Mouse (Mus musculus) limb, embryonic 11.5 days (tissue): ENCODE results near the gene Ndufb4. TPM values are rescaled to one million over a fixed set of nuclear protein-coding genes. Genes with fewer than 3 reads are reported as not detected.

ENCODE experiments used
- ATAC-seq: fragments of 200-750 bp; cut with Nextera tagmentation; 2 replicates; pipeline ENCODE4 v1.8.0; 2017; ENCODE audit warnings: low read depth; ENCODE audit not compliant: insufficient number of reproducible peaks, low FRiP score, low TSS enrichment
- DNase-seq: peaks from one replicate; pipeline ENCODE4 v3.0.0-alpha.2; 2015; ENCODE audit warnings: low spot score
- H3K27ac ChIP-seq: fragments of 300-500 bp; sonication (generic); replicated peaks from 2 replicates; pipeline ENCODE4 v1.5.1; 2014; ENCODE audit warnings: low read depth, mild to moderate bottlenecking, low read length
- H3K27me3 ChIP-seq: fragments of 300-500 bp; sonication (generic); 2 replicates; pipeline ENCODE4 v1.6.1; 2014; ENCODE audit warnings: mild to moderate bottlenecking, low read length, mixed read lengths; ENCODE audit not compliant: control insufficient read depth, insufficient read depth
- H3K36me3 ChIP-seq: fragments of 300-500 bp; sonication (generic); 2 replicates; pipeline ENCODE4 v1.6.1; 2014; ENCODE audit warnings: mild to moderate bottlenecking, low read length, moderate library complexity, mixed read lengths; ENCODE audit not compliant: control insufficient read depth, insufficient read depth
- H3K4me1 ChIP-seq: fragments of 300-500 bp; sonication (generic); 2 replicates; pipeline ENCODE4 v1.6.1; 2014; ENCODE audit warnings: low read length, mixed read lengths; ENCODE audit not compliant: control insufficient read depth, insufficient read depth
- H3K4me2 ChIP-seq: fragments of 300-500 bp; sonication (generic); 2 replicates; pipeline ENCODE4 v1.6.1; 2014; ENCODE audit warnings: low read depth, mild to moderate bottlenecking, moderate library complexity; ENCODE audit not compliant: severe bottlenecking
- H3K4me3 ChIP-seq: fragments of 300-500 bp; sonication (generic); 2 replicates; pipeline ENCODE4 v1.5.1; 2014; ENCODE audit warnings: low read depth, low read length
- H3K9ac ChIP-seq: fragments of 300-500 bp; sonication (generic); 2 replicates; pipeline ENCODE4 v1.6.1; 2014; ENCODE audit warnings: mild to moderate bottlenecking, low read length
- H3K9me3 ChIP-seq: fragments of 300-500 bp; sonication (generic); 2 replicates; pipeline ENCODE4 v1.6.1; 2016; ENCODE audit warnings: low read length; ENCODE audit not compliant: control insufficient read depth
- WGBS: fragments of 180-500 bp; shearing (Covaris S2); extraction: QIAGEN DNeasy Blood & Tissue Kit; methylation state at CpG from one replicate; pipeline ENCODE4 v1.1.7; 2014; 5-methylcytosine and 5-hydroxymethylcytosine counted together
- polyA plus RNA-seq: library from polyadenylated mRNA; unstranded; fragments of >200 nt; fragmentation: Nextera tagmentation; extraction: Ambion mirVana; gene quantifications from 2 replicates; pipeline ENCODE4 v1.2.1, GENCODE M21; 2014

Gene Ndufb4
- polyA plus RNA-seq, 1 experiment from 2014 or later: 59.2 TPM

- H3K4me1 ChIP-seq: no peaks in the 10 kb centered on the region; the same call in 1 of the 2 replicates
- no peaks in the 10 kb centered on the region for H3K36me3 ChIP-seq
- no peak overlapping the region for H3K27ac ChIP-seq
- H3K9me3 ChIP-seq: no peaks in the 10 kb centered on the region
- 57% methylated on average over 7 of the region's 7 CpGs for WGBS
- no peak overlapping the region for H3K9ac ChIP-seq
- DNase-seq (no peak), ATAC-seq (no peak)
- H3K4me2 ChIP-seq: no peak overlapping the region
- no peak overlapping the region for H3K4me3 ChIP-seq
- no peaks in the 10 kb centered on the region for H3K27me3 ChIP-seq
Measured at GRCm38 (mm10) chr16:37598463-37598862, 55.8 kb downstream of the Ndufb4 start.

GRCm38 (mm10) chr16:37597412-37597811, 56.8 kb downstream of the Ndufb4 start:
- no peaks in the 10 kb centered on the region for H3K36me3 ChIP-seq
- WGBS: 81% methylated on average over 5 of the region's 5 CpGs

More at GRCm38 (mm10) chr16:37597412-37597811, 56.8 kb downstream of the Ndufb4 start:
- no peak for ATAC-seq
- Histone ChIP-seq H3K4me2 (no peak overlapping the region), H3K4me3 (no peak overlapping the region), H3K27ac (no peak overlapping the region), H3K4me1 (no peaks in the 10 kb centered on the region; the same call in 1 of the 2 replicates), H3K27me3 (no peaks in the 10 kb centered on the region), H3K9ac (no peak overlapping the region), H3K9me3 (no peaks in the 10 kb centered on the region)
- no peak for DNase-seq

Other genes with a start within 250 kb of the Ndufb4 start
- 45.4 and 50.1 TPM in 2 replicates for gene Gtf2e1, start 114.7 kb downstream of the Ndufb4 start, polyA plus RNA-seq
- gene Rabl3, start 114.6 kb downstream of the Ndufb4 start, polyA plus RNA-seq: 42.7 and 42.9 TPM in 2 replicates
- gene Hgd, start 74.3 kb downstream of the Ndufb4 start, polyA plus RNA-seq: 0.48 TPM in 1 of 2 replicates, not detected in the other
- gene Fstl1, start 122.4 kb upstream of the Ndufb4 start, polyA plus RNA-seq: 268 and 273 TPM in 2 replicates
- not detected in 2 replicates for gene Gm36028, start 206.7 kb upstream of the Ndufb4 start, polyA plus RNA-seq
- gene Lrrc58, start 213.9 kb upstream of the Ndufb4 start, polyA plus RNA-seq: 67.4 and 73.9 TPM in 2 replicates